Mouse (Mus musculus): Measurements from ENCODE around the gene Fuca2. TPM values are rescaled to one million over a fixed set of nuclear protein-coding genes. Genes with fewer than 3 reads are reported as not detected.
A peak's percentile ranks its signal among the peaks of the same experiment; 100 is the strongest.

Gene Fuca2
- total and polyA plus RNA-seq, 2 experiments from 2014 or later, result 15.8 to 65.7 TPM

- H3K9ac ChIP-seq (replicated peaks; ENCODE audit: low read length, poor library complexity, severe bottlenecking), result no peak overlapping the region
- peaks cover 6% of the 10 kb centered on the region; the same call in 1 of the 2 replicates for H3K36me3 ChIP-seq (ENCODE audit: insufficient read depth, low read length)
- peak overlapping the region; percentile 72; the same call in 1 of the 2 replicates for H3K4me2 ChIP-seq (ENCODE audit: low read depth, low read length, poor library complexity, severe bottlenecking)
- no peak for TF ChIP-seq CTCF (IDR thresholded peaks at IDR 0.05)
- H3K27ac ChIP-seq (ENCODE audit: low read depth, low read length), result no peak overlapping the region
- ATAC-seq (ENCODE audit: low FRiP score) (no peak), DNase-seq (ENCODE audit: low spot score) (no peak)
- H3K9me3 ChIP-seq (ENCODE audit: low read length), result no peaks in the 10 kb centered on the region
- H3K4me1 ChIP-seq (ENCODE audit: insufficient read depth, low read length), result no peaks in the 10 kb centered on the region
- H3K27me3 ChIP-seq (ENCODE audit: insufficient read depth, low read length), result no peaks in the 10 kb centered on the region
- 81% methylated on average over 8 of the region's 8 CpGs for whole genome bisulfite sequencing
- no peak overlapping the region for H3K4me3 ChIP-seq (ENCODE audit: low read depth, low read length)
These were observed 3.0 kb downstream of the Fuca2 start for GRCm38 (mm10) chr10:13502371-13502770.

GRCm38 (mm10) chr10:13521857-13522256 lies 22.5 kb downstream of the Fuca2 start:
- H3K4me1 ChIP-seq (ENCODE audit: insufficient read depth, low read length), result no peaks in the 10 kb centered on the region
- no peaks in the 10 kb centered on the region for H3K9me3 ChIP-seq (ENCODE audit: low read length)
- H3K27ac ChIP-seq (ENCODE audit: low read depth, low read length), result no peak overlapping the region
- no peak overlapping the region for H3K4me2 ChIP-seq (ENCODE audit: low read depth, low read length, poor library complexity, severe bottlenecking)
- H3K36me3 ChIP-seq (ENCODE audit: insufficient read depth, low read length), result peaks cover 1% of the 10 kb centered on the region
- no peak for DNase-seq (ENCODE audit: low spot score)
- 93% methylated on average over 4 of the region's 4 CpGs for WGBS
- ATAC-seq (ENCODE audit: low FRiP score), result no peak
- TF ChIP-seq CTCF (IDR thresholded peaks at IDR 0.05), result no peak
- no peaks in the 10 kb centered on the region for H3K27me3 ChIP-seq (ENCODE audit: insufficient read depth, low read length)
- H3K4me3 ChIP-seq (ENCODE audit: low read depth, low read length), result no peak overlapping the region
- H3K9ac ChIP-seq (replicated peaks; ENCODE audit: low read length, poor library complexity, severe bottlenecking), result no peak overlapping the region

- Histone ChIP-seq H3K4me1 (ENCODE audit: insufficient read depth, low read length) (no peaks in the 10 kb centered on the region), H3K27ac (ENCODE audit: low read depth, low read length) (no peak overlapping the region), H3K4me3 (ENCODE audit: low read depth, low read length) (no peak overlapping the region), H3K9me3 (ENCODE audit: low read length) (no peaks in the 10 kb centered on the region), H3K36me3 (ENCODE audit: insufficient read depth, low read length) (peaks cover 27% of the 10 kb centered on the region), H3K4me2 (ENCODE audit: low read depth, low read length, poor library complexity, severe bottlenecking) (no peak overlapping the region), H3K27me3 (ENCODE audit: insufficient read depth, low read length) (no peaks in the 10 kb centered on the region), H3K9ac (replicated peaks; ENCODE audit: low read length, poor library complexity, severe bottlenecking) (no peak overlapping the region)
- ATAC-seq (ENCODE audit: low FRiP score), result no peak
- no peak for DNase-seq (ENCODE audit: low spot score)
- WGBS, result 87% methylated on average over 4 of the region's 4 CpGs
- TF ChIP-seq CTCF (IDR thresholded peaks at IDR 0.05), result no peak
These were observed 28.8 kb downstream of the Fuca2 start for GRCm38 (mm10) chr10:13528155-13528554.

GRCm38 (mm10) chr10:13534751-13535150 lies 35.4 kb downstream of the Fuca2 start:
- Histone ChIP-seq H3K4me1 (ENCODE audit: insufficient read depth, low read length) (no peaks in the 10 kb centered on the region), H3K4me3 (ENCODE audit: low read depth, low read length) (no peak overlapping the region), H3K9ac (replicated peaks; ENCODE audit: low read length, poor library complexity, severe bottlenecking) (no peak overlapping the region), H3K27me3 (ENCODE audit: insufficient read depth, low read length) (no peaks in the 10 kb centered on the region), H3K9me3 (ENCODE audit: low read length) (no peaks in the 10 kb centered on the region), H3K27ac (ENCODE audit: low read depth, low read length) (no peak overlapping the region), H3K36me3 (ENCODE audit: insufficient read depth, low read length) (peaks cover 38% of the 10 kb centered on the region), H3K4me2 (ENCODE audit: low read depth, low read length, poor library complexity, severe bottlenecking) (no peak overlapping the region)
- TF ChIP-seq CTCF (IDR thresholded peaks at IDR 0.05), result no peak
- ATAC-seq (ENCODE audit: low FRiP score) (no peak), DNase-seq (ENCODE audit: low spot score) (no peak)
- WGBS, result 88% methylated on average over 3 of the region's 3 CpGs

GRCm38 (mm10) chr10:13536706-13537105 lies 37.4 kb downstream of the Fuca2 start:
- no peak for ATAC-seq (ENCODE audit: low FRiP score)

GRCm38 (mm10) chr10:13539769-13540333 lies 40.5 kb downstream of the Fuca2 start:
- H3K9me3 ChIP-seq (ENCODE audit: low read length), result no peaks in the 10 kb centered on the region
- H3K36me3 ChIP-seq (ENCODE audit: insufficient read depth, low read length), result peaks cover 28% of the 10 kb centered on the region
- WGBS, result 93% methylated on average over 7 of the region's 7 CpGs
- no peaks in the 10 kb centered on the region for H3K4me1 ChIP-seq (ENCODE audit: insufficient read depth, low read length)
- H3K4me3 ChIP-seq (ENCODE audit: low read depth, low read length), result no peak overlapping the region
- TF ChIP-seq CTCF (IDR thresholded peaks at IDR 0.05), result no peak
- ATAC-seq (ENCODE audit: low FRiP score) (no peak), DNase-seq (ENCODE audit: low spot score) (no peak)
- H3K27me3 ChIP-seq (ENCODE audit: insufficient read depth, low read length), result no peaks in the 10 kb centered on the region
- H3K4me2 ChIP-seq (ENCODE audit: low read depth, low read length, poor library complexity, severe bottlenecking), result no peak overlapping the region
- H3K27ac ChIP-seq (ENCODE audit: low read depth, low read length), result no peak overlapping the region
- no peak overlapping the region for H3K9ac ChIP-seq (replicated peaks; ENCODE audit: low read length, poor library complexity, severe bottlenecking)

More at GRCm38 (mm10) chr10:13536706-13537105, 37.4 kb downstream of the Fuca2 start:
- peaks cover 33% of the 10 kb centered on the region for H3K36me3 ChIP-seq (ENCODE audit: insufficient read depth, low read length)
- H3K27me3 ChIP-seq (ENCODE audit: insufficient read depth, low read length), result no peaks in the 10 kb centered on the region
- TF ChIP-seq CTCF (IDR thresholded peaks at IDR 0.05), result no peak
- H3K4me2 ChIP-seq (ENCODE audit: low read depth, low read length, poor library complexity, severe bottlenecking), result no peak overlapping the region
- H3K4me1 ChIP-seq (ENCODE audit: insufficient read depth, low read length), result no peaks in the 10 kb centered on the region
- H3K27ac ChIP-seq (ENCODE audit: low read depth, low read length), result no peak overlapping the region
- H3K4me3 ChIP-seq (ENCODE audit: low read depth, low read length), result no peak overlapping the region
- H3K9me3 ChIP-seq (ENCODE audit: low read length), result no peaks in the 10 kb centered on the region
- DNase-seq (ENCODE audit: low spot score), result no peak
- WGBS, result 95% methylated on average over 7 of the region's 7 CpGs
- H3K9ac ChIP-seq (replicated peaks; ENCODE audit: low read length, poor library complexity, severe bottlenecking), result no peak overlapping the region
